Mouse (Mus musculus): Measurements from ENCODE around the gene Bend4.

Bend4 gene

GRCm38 (mm10) chr5:67427443-67428360 is at the start of gene Bend4:
TSS of gene Bend4 (minus strand) at chr5:67428310.
- DNase-seq (ENCODE audit: low read depth, low spot score) = peak; percentile 67

GRCm38 (mm10) chr5:67473723-67474122 is 45.6 kb upstream of the Bend4 start:
- no peak for DNase-seq (ENCODE audit: low read depth, low spot score)

- no peak for DNase-seq (ENCODE audit: low read depth, low spot score)
These were observed 45.0 kb upstream of the Bend4 start for GRCm38 (mm10) chr5:67473094-67473493.

GRCm38 (mm10) chr5:67466866-67467530 is 38.9 kb upstream of the Bend4 start:
- DNase-seq (ENCODE audit: low read depth, low spot score) = no peak

GRCm38 (mm10) chr5:67464899-67465298 is 36.8 kb upstream of the Bend4 start:
- no peak for DNase-seq (ENCODE audit: low read depth, low spot score)

- DNase-seq (ENCODE audit: low read depth, low spot score) = no peak
These were observed 35.5 kb upstream of the Bend4 start for GRCm38 (mm10) chr5:67463636-67464035.

- DNase-seq (ENCODE audit: low read depth, low spot score) = no peak
These were observed 34.2 kb upstream of the Bend4 start for GRCm38 (mm10) chr5:67462331-67462730.

GRCm38 (mm10) chr5:67456841-67457240 is 28.7 kb upstream of the Bend4 start:
- no peak for DNase-seq (ENCODE audit: low read depth, low spot score)

GRCm38 (mm10) chr5:67454282-67454681 is 26.2 kb upstream of the Bend4 start:
- DNase-seq (ENCODE audit: low read depth, low spot score) = no peak

- DNase-seq (ENCODE audit: low read depth, low spot score) = no peak
These were observed 22.0 kb upstream of the Bend4 start for GRCm38 (mm10) chr5:67449957-67450630.

GRCm38 (mm10) chr5:67446526-67446925 is 18.4 kb upstream of the Bend4 start:
- no peak for DNase-seq (ENCODE audit: low read depth, low spot score)

GRCm38 (mm10) chr5:67444217-67445050 is 16.3 kb upstream of the Bend4 start:
- no peak for DNase-seq (ENCODE audit: low read depth, low spot score)

- DNase-seq (ENCODE audit: low read depth, low spot score) = no peak
These were observed 14.8 kb upstream of the Bend4 start for GRCm38 (mm10) chr5:67442813-67443450.

- DNase-seq (ENCODE audit: low read depth, low spot score) = no peak
These were observed 12.5 kb upstream of the Bend4 start for GRCm38 (mm10) chr5:67440563-67440962.

- no peak for DNase-seq (ENCODE audit: low read depth, low spot score)
These were observed 9.3 kb upstream of the Bend4 start for GRCm38 (mm10) chr5:67437403-67437802.

- DNase-seq (ENCODE audit: low read depth, low spot score) = no peak
These were observed 1.4 kb downstream of the Bend4 start for GRCm38 (mm10) chr5:67426478-67427442.

- DNase-seq (ENCODE audit: low read depth, low spot score) = no peak
These were observed 2.1 kb downstream of the Bend4 start for GRCm38 (mm10) chr5:67426011-67426410.

GRCm38 (mm10) chr5:67424636-67425035 is 3.5 kb downstream of the Bend4 start:
- DNase-seq (ENCODE audit: low read depth, low spot score) = no peak

GRCm38 (mm10) chr5:67423963-67424362 is 4.1 kb downstream of the Bend4 start:
- DNase-seq (ENCODE audit: low read depth, low spot score) = no peak

GRCm38 (mm10) chr5:67423326-67423725 is 4.8 kb downstream of the Bend4 start:
- no peak for DNase-seq (ENCODE audit: low read depth, low spot score)

Data from retina, postnatal 7 days (tissue).